Mouse (Mus musculus) heart, adult 2 months (tissue): ENCODE results near the gene Atg7. TPM values are rescaled to one million over a fixed set of nuclear protein-coding genes. Genes with fewer than 3 reads are reported as not detected.

Experiments used
- DNase-seq, 2 experiments: peaks; one replicate each; pipeline ENCODE4 v3.0.0; 2021
- H3K27ac ChIP-seq: fragments of 200-600 bp; 2 replicates; pipeline ENCODE4 v1.8.1; 2022
- H3K27me3 ChIP-seq: fragments of 200-500 bp; 2 replicates; pipeline ENCODE4 v1.6.1; 2012; ENCODE audit warnings: mild to moderate bottlenecking, low read length, inconsistent platforms, mixed read lengths; ENCODE audit not compliant: control insufficient read depth, insufficient read depth
- H3K36me3 ChIP-seq: fragments of 200-500 bp; 2 replicates; pipeline ENCODE4 v1.6.1; 2012; ENCODE audit warnings: low read length, inconsistent platforms; ENCODE audit not compliant: control insufficient read depth, insufficient read depth
- H3K4me1 ChIP-seq: fragments of 200-500 bp; 2 replicates; pipeline ENCODE4 v1.6.1; 2011; ENCODE audit warnings: low read length; ENCODE audit not compliant: control insufficient read depth, insufficient read depth
- H3K4me3 ChIP-seq: fragments of 200-600 bp; 2 replicates; pipeline ENCODE4 v1.8.1; 2022
- H3K79me2 ChIP-seq: fragments of 200-500 bp; replicated peaks from 2 replicates; pipeline ENCODE4 v1.6.1; 2012; ENCODE audit warnings: mild to moderate bottlenecking, inconsistent platforms, low read length, moderate library complexity, mixed read lengths; ENCODE audit not compliant: control insufficient read depth, insufficient read depth
- H3K9ac ChIP-seq: fragments of 200-500 bp; 2 replicates; pipeline ENCODE4 v1.6.1; 2012; ENCODE audit warnings: low read depth, mild to moderate bottlenecking, control low read depth, inconsistent platforms, low read length, mixed read lengths
- CTCF ChIP-seq: fragments of 200-600 bp; IDR thresholded peaks from 2 replicates; pipeline ENCODE4 v1.8.1; 2022; ENCODE audit warnings: antibody characterized with exemption, mild to moderate bottlenecking, moderate library complexity
- EP300 ChIP-seq: fragments of 200-500 bp; IDR thresholded peaks from 2 replicates; pipeline ENCODE4 v1.6.1; 2011; ENCODE audit warnings: low read depth, low read length, control low read depth; ENCODE audit not compliant: insufficient read depth
- POLR2A ChIP-seq: fragments of 200-500 bp; IDR thresholded peaks from 2 replicates; pipeline ENCODE4 v1.6.1; 2011; ENCODE audit warnings: mild to moderate bottlenecking, low read depth, low read length, control low read depth; ENCODE audit not compliant: insufficient read depth
- WGBS: fragments of 180-500 bp; shearing (Covaris S2); methylation state at CpG from one replicate; pipeline ENCODE4 v1.1.7; 2018; 5-methylcytosine and 5-hydroxymethylcytosine counted together
- intact Hi-C: fragments of 180-260 bp; cut with DNase I; formaldehyde crosslinking; loops from one replicate; pipeline ENCODE4 v1.15.1; 2025
- polyA plus RNA-seq: library from polyadenylated mRNA; depleted of rRNA; stranded (reverse); fragments of >200 nt; gene quantifications from 2 replicates; pipeline ENCODE4 v1.2.3, GENCODE M21; 2012; rRNA removed
- total RNA-seq, 2 experiments: library from RNA; stranded (reverse); gene quantifications; 2 replicates each; pipeline ENCODE4 v1.2.3; 2021

Gene Atg7
- total and polyA plus RNA-seq, 3 experiments: 9.9 to 11.1 (median 10.7) TPM

GRCm38 (mm10) chr6:114907459-114907858, 264.6 kb downstream of the Atg7 start:
- TF ChIP-seq EP300 (no peak), CTCF (no peak), POLR2A (no peak)
- no peak overlapping the region for H3K4me3 ChIP-seq
- H3K4me1 ChIP-seq: peaks cover 31% of the 10 kb centered on the region
- H3K79me2 ChIP-seq: peaks cover 18% of the 10 kb centered on the region
- no peak overlapping the region for H3K27ac ChIP-seq
- peaks cover 18% of the 10 kb centered on the region; the same call in 1 of the 2 replicates for H3K36me3 ChIP-seq
- H3K27me3 ChIP-seq: no peaks in the 10 kb centered on the region
- H3K9ac ChIP-seq: no peak overlapping the region
- DNase-seq: no peak
- intact Hi-C loops: no loop called here
- 92% methylated on average over 6 of the region's 6 CpGs for WGBS

DNA sequence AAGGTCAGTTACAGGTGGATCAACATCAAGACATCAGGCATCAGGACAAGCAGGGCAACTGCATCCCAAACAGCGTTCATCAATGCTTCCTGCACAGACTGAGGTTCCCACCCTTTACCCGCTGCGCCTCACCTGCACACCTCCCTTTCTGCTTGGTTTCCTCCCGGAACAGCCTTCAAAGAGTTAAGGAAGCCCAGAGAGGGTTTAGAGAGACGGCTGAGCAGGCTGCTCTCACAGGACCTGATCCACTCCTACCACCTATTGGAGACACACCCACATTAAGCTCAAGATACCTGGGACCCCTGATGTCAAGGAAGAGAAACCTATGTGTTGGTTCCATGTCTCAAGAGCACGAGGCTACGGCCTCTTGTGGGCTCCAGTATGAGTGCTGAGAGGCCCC, 266.9 kb downstream of the Atg7 start:
- Histone ChIP-seq H3K79me2 (peaks cover 20% of the 10 kb centered on the region), H3K4me1 (peaks cover 33% of the 10 kb centered on the region), H3K36me3 (peaks cover 28% of the 10 kb centered on the region), H3K27me3 (no peaks in the 10 kb centered on the region), H3K9ac (no peak overlapping the region), H3K4me3 (no peak overlapping the region), H3K27ac (no peak overlapping the region)
- WGBS: 78% methylated on average over 7 of the region's 7 CpGs
- DNase-seq: no peak
- intact Hi-C loops: no loop called here
- TF ChIP-seq CTCF (no peak), EP300 (no peak), POLR2A (no peak)

Other genes with a start within 250 kb of the Atg7 start
- under 1 TPM; 0.36 to 0.47 TPM for gene Hrh1, start 245.2 kb upstream of the Atg7 start, total RNA-seq
- 0.20 and 0.41 TPM in 2 replicates for gene Hrh1, start 245.2 kb upstream of the Atg7 start, polyA plus RNA-seq